Mouse (Mus musculus): Measurements from ENCODE around the gene Dqx1. TPM values are rescaled to one million over a fixed set of nuclear protein-coding genes. Genes with fewer than 3 reads are reported as not detected.

Dqx1 gene
- total RNA-seq (2017), result 0.21 to 3.8 TPM (median 2.6 TPM) in 3 replicates

DNA sequence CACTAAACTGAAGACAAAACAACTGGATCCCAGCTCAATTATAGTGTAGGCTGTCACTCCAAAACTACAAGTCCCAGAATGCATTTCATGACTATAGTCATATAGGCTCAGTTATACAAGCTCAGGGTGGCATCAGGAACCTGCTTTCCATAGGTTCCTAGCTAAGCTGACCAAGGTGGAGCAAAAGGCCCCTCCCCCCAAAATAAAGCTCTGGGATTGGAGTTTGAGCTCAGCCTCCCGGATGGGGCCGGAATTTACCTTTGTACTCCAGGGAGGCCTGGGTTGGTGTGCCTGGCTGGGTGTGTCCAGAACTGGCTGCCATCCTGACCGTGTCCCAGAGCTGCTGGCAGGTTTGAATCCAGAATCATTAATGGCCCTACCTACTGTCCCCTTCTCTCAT lies at the start of gene Dqx1:
Dqx1 (plus strand) TSS at position 55 of the 400 bp plus-strand sequence.
- no peak for ATAC-seq (replicated peaks; ENCODE audit: insufficient number of reproducible peaks, low FRiP score, low TSS enrichment, poor library complexity, severe bottlenecking)

DNA sequence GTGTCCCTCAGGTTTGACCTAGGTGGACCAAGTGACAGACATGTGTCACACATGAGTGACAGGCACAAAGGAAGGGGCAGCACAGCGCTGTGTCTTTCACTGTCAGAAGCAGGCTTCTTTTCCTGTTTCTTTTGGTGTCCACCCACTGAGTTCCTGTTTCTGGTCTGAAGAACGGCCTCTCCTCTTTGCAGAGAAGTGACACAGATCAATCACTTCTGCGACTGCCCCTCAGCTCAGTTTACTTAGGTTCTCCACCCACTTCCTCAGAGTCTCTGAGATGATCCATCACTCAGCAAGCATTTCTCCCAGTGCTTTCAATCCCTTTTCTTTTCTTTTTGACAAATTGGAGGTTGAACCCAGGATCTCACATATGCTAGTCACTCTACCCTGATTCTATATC lies 49.0 kb upstream of the Dqx1 start:
- ATAC-seq (replicated peaks; ENCODE audit: insufficient number of reproducible peaks, low FRiP score, low TSS enrichment, poor library complexity, severe bottlenecking), result peak; percentile 41

DNA sequence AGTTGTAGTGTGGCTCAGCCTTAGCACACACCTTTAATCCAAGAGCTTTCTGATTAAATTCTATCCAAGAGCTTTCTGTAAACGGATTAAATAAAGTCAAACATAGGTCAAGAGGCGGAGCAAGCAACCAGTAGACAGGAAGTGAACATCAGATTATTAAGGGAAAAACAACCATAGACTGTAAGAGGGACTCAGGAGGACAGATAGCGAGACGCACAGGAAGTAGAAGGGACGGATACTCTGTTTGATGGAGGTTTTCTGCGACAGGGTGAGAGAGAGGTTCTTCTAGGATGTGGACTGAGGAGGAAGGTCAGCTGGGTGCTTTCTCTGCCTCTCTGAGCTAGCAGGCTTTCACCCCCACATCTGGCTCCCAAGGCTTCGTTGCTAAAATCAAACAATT lies 47.6 kb upstream of the Dqx1 start:
- 0 out of 2 replicates have a peak, but pooled peaks have one; percentile 18 for ATAC-seq (replicated peaks; ENCODE audit: insufficient number of reproducible peaks, low FRiP score, low TSS enrichment, poor library complexity, severe bottlenecking)

DNA sequence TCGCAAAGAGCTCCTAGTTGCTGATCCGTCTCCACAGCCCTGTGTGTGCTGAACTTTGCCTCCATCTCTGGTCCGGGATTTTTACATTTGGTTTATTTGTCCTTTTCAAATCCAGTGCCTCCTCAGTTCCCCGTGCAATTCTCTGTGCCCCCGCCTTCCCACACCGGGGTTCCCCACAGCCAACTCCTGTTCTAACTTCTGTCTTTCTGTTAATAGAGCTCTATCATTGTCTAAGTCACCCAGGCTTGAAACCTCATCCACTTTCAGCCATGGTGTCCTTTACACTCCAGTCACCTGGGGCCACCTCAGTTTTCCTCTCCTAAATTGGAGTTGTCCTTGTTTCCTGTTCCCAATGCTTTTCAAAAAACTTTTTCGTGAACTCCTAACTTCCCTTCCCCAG lies 46.4 kb upstream of the Dqx1 start:
- no peak for ATAC-seq (replicated peaks; ENCODE audit: insufficient number of reproducible peaks, low FRiP score, low TSS enrichment, poor library complexity, severe bottlenecking)

- ATAC-seq (replicated peaks; ENCODE audit: insufficient number of reproducible peaks, low FRiP score, low TSS enrichment, poor library complexity, severe bottlenecking), result no peak
Observed at GRCm38 (mm10) chr6:83011756-83012155, 45.9 kb upstream of the Dqx1 start.

- peak; percentile 55; the same call in 1 of the 2 replicates for ATAC-seq (replicated peaks; ENCODE audit: insufficient number of reproducible peaks, low FRiP score, low TSS enrichment, poor library complexity, severe bottlenecking)
Observed at GRCm38 (mm10) chr6:83013444-83013843, 44.2 kb upstream of the Dqx1 start.

DNA sequence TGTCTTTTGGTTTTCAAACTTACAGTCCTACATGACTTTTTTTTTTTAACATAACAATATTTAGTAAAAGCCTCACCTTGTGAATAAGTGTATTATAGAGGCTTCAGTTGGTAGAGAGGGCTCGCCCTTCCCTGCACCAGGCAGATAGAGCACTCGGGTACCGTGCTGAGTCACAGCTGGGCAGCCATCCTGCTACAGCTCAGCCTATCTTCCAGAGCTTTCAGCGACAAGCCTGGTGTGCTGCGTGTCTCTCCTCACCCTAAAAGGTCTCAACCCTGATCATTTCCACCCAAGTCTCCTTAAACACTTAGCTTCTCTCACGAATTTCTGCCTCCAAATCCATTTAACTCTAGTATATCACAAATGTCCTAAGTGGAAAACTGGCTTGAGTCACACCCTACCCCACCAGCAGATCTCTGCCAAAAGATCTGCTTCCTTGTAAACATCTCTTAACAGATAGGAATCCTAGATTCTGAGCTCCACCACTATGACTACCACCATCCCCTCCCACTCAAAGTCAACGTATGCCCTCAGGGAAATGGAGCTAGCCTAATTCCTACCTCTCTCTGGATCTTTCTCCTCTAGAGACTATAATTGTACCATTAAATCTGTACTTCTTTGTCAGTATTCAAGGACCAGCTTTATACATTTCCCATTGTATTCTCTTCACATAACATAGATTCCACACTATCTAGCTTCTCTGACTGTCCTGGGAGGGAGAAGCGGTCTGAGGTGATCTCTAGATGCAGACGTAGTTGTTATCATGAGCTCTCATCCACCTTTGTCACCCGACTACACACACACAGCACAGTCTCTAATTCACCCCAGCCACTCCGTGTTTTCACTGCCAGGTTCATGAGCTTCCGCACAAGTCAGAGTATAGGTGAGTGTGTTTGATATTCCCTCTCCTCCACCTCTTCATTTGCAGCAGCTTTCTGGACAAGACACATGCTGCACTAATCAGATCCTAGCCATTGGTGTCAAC lies 42.9 kb upstream of the Dqx1 start:
- ATAC-seq (replicated peaks; ENCODE audit: insufficient number of reproducible peaks, low FRiP score, low TSS enrichment, poor library complexity, severe bottlenecking), result no peak

GRCm38 (mm10) chr6:83015749-83016148 lies 41.9 kb upstream of the Dqx1 start:
- ATAC-seq (replicated peaks; ENCODE audit: insufficient number of reproducible peaks, low FRiP score, low TSS enrichment, poor library complexity, severe bottlenecking), result no peak

DNA sequence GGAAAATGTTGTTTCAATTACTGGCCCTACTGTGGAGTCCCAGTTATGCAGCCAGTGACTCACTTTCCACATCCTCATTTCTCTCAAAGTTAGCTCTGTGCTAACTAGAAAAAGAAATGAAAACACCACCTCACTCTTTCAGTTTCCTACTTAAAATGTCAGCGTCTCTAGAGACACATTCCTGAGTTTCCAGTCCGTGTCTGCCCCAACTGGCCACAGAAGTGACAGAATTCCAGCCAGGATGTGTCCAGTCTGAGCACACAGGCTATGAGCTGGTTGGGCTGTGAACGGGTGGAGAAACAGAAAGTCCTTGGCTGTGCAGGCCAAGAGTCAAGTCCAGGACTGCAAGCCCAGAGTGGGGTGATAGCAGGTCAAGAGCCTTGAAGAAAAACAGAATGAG lies 40.5 kb upstream of the Dqx1 start:
- peak; percentile 43; the same call in 1 of the 2 replicates for ATAC-seq (replicated peaks; ENCODE audit: insufficient number of reproducible peaks, low FRiP score, low TSS enrichment, poor library complexity, severe bottlenecking)

- ATAC-seq (replicated peaks; ENCODE audit: insufficient number of reproducible peaks, low FRiP score, low TSS enrichment, poor library complexity, severe bottlenecking), result no peak
Observed at GRCm38 (mm10) chr6:83019044-83019443, 38.6 kb upstream of the Dqx1 start.

GRCm38 (mm10) chr6:83020121-83020520 lies 37.5 kb upstream of the Dqx1 start:
- ATAC-seq (replicated peaks; ENCODE audit: insufficient number of reproducible peaks, low FRiP score, low TSS enrichment, poor library complexity, severe bottlenecking), result no peak

GRCm38 (mm10) chr6:83020836-83021593 lies 36.6 kb upstream of the Dqx1 start:
- no peak for ATAC-seq (replicated peaks; ENCODE audit: insufficient number of reproducible peaks, low FRiP score, low TSS enrichment, poor library complexity, severe bottlenecking)

GRCm38 (mm10) chr6:83023008-83023407 lies 34.6 kb upstream of the Dqx1 start:
- no peak for ATAC-seq (replicated peaks; ENCODE audit: insufficient number of reproducible peaks, low FRiP score, low TSS enrichment, poor library complexity, severe bottlenecking)

- ATAC-seq (replicated peaks; ENCODE audit: insufficient number of reproducible peaks, low FRiP score, low TSS enrichment, poor library complexity, severe bottlenecking), result no peak
Observed at GRCm38 (mm10) chr6:83023786-83024185, 33.9 kb upstream of the Dqx1 start.

- no peak for ATAC-seq (replicated peaks; ENCODE audit: insufficient number of reproducible peaks, low FRiP score, low TSS enrichment, poor library complexity, severe bottlenecking)
Observed at GRCm38 (mm10) chr6:83024421-83024820, 33.2 kb upstream of the Dqx1 start.

GRCm38 (mm10) chr6:83025221-83025620 lies 32.4 kb upstream of the Dqx1 start:
- ATAC-seq (replicated peaks; ENCODE audit: insufficient number of reproducible peaks, low FRiP score, low TSS enrichment, poor library complexity, severe bottlenecking), result no peak

DNA sequence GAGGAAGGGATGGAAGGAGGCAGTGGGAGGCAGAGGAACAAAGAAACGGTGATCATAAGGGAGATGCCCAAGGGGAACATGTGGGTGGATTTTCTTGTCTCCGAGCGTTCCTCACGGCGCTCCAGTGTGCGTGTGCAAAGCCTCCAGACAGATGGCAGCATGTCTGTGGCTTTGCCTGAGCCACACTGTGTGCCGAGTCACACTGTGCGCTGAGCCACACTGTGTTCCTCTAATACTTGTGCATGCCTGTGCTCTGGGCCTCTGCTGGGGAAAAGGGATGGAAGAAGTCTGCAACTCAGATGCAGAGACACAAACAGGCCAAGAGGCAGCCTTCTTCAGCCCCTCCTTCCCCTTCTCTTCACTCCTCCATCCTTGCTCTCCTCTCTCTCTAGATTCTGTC lies 30.4 kb upstream of the Dqx1 start:
- no peak for ATAC-seq (replicated peaks; ENCODE audit: insufficient number of reproducible peaks, low FRiP score, low TSS enrichment, poor library complexity, severe bottlenecking)

DNA sequence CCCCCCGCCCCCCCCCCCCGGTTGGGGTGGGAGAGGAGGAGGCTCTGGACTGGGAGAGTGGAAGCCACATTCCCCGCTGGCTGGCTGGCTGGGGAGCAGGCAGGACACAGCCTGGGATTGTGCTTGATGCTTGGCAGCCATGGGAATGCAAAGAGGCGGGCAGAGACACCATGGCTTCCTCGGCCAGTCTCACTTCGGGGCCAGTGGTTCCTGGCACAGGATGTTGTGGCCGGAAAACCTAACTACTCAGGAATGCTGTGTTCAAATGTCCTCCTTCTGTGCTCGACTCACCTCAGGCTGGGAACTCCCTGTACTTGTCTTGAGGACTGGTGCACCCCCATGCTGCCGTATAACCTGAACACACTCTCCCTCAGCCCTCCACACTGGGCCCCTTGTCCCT lies 29.9 kb upstream of the Dqx1 start:
- no peak for ATAC-seq (replicated peaks; ENCODE audit: insufficient number of reproducible peaks, low FRiP score, low TSS enrichment, poor library complexity, severe bottlenecking)

DNA sequence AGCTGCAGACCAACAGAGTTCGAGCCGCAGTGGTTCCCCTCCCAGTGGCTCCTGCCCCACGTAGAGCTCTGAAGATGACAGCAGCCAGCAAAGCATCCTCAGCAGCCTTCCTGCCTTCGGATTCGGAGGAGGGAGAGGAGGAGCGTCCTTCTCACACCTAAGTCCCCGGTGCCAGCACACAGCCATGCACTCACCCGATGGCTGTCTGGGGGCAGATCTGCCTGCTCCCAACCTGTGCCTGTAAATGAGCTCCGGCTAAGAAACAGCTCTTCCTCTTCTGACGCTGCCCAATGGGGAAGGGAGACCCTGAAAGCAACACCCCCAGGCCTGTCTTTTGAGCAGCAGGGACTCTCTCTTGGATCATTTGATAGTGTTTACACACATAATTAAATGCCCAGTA lies 27.9 kb upstream of the Dqx1 start:
- ATAC-seq (replicated peaks; ENCODE audit: insufficient number of reproducible peaks, low FRiP score, low TSS enrichment, poor library complexity, severe bottlenecking), result no peak

- ATAC-seq (replicated peaks; ENCODE audit: insufficient number of reproducible peaks, low FRiP score, low TSS enrichment, poor library complexity, severe bottlenecking), result no peak
Observed at GRCm38 (mm10) chr6:83031111-83031510, 26.5 kb upstream of the Dqx1 start.
